Mouse (Mus musculus) hindlimb bud, embryonic 11.5 days (tissue): ENCODE results near the gene Ccdc36.

Source experiments
- DNase-seq: peaks from one replicate; pipeline ENCODE4 v3.0.0-alpha.2; 2012; ENCODE audit warnings: low read depth, low spot score; ENCODE audit errors: extremely low spot score

Gene Ccdc36

GRCm38 (mm10) chr9:108449860-108450259 is 21.6 kb upstream of the Ccdc36 start:
- DNase-seq, result no peak

DNA sequence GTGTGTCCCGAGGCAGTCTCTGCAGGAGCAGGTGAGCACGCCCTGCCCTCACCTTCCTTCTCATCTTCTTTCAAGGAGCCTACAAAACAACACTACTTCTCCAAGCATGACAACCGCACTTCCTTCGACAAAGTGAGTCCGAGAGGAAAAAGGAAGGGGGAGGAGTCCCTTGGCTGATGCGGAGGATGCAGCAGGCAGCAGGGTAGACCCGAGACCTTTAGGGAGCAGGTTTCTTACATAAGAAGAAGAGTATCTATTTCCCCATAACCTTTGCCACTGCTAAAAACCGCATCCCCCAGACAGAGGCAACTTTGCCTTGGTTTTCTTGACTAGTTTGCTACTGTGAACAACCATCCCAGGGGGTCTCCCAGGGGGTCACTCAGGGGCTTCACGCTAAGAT is 16.8 kb upstream of the Ccdc36 start:
- DNase-seq, result no peak

- no peak for DNase-seq
Observed at GRCm38 (mm10) chr9:108441236-108441919, 13.1 kb upstream of the Ccdc36 start.

- no peak for DNase-seq
Observed at GRCm38 (mm10) chr9:108440485-108440884, 12.2 kb upstream of the Ccdc36 start.

- DNase-seq, result no peak
Observed at GRCm38 (mm10) chr9:108439176-108439575, 10.9 kb upstream of the Ccdc36 start.

GRCm38 (mm10) chr9:108436182-108436581 is 7.9 kb upstream of the Ccdc36 start, which contains the start of gene BC048562:
TSS of gene BC048562 (plus strand) at chr9:108436482.
- no peak for DNase-seq

- no peak for DNase-seq
Observed at GRCm38 (mm10) chr9:108431431-108432067, 3.3 kb upstream of the Ccdc36 start.

- no peak for DNase-seq
Observed at GRCm38 (mm10) chr9:108412221-108412620, 16.1 kb downstream of the Ccdc36 start.

GRCm38 (mm10) chr9:108411381-108411942 is 16.8 kb downstream of the Ccdc36 start:
- DNase-seq, result no peak

GRCm38 (mm10) chr9:108409535-108409934 is 18.7 kb downstream of the Ccdc36 start:
- DNase-seq, result no peak

DNA sequence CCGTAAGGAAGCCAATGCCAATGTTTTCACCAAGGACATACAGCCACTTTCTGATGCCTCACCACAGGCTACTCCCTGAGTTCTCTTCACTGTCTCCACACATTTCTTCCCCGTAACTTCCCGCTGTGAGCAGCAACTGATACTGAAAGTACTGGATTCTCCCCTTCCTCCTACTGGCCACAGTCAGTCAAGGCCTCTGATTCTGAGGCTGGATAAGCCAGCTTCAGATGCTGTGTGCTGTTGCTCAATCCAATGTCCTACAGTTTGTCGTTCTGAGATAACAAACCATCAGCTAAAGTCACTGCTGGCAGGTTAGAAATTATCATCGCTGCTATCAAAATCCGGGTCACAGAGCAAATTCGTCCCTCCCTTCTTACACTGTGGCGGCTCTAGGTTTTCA is 23.8 kb downstream of the Ccdc36 start:
- no peak for DNase-seq

GRCm38 (mm10) chr9:108403081-108403480 is 25.2 kb downstream of the Ccdc36 start:
- DNase-seq, result no peak

DNA sequence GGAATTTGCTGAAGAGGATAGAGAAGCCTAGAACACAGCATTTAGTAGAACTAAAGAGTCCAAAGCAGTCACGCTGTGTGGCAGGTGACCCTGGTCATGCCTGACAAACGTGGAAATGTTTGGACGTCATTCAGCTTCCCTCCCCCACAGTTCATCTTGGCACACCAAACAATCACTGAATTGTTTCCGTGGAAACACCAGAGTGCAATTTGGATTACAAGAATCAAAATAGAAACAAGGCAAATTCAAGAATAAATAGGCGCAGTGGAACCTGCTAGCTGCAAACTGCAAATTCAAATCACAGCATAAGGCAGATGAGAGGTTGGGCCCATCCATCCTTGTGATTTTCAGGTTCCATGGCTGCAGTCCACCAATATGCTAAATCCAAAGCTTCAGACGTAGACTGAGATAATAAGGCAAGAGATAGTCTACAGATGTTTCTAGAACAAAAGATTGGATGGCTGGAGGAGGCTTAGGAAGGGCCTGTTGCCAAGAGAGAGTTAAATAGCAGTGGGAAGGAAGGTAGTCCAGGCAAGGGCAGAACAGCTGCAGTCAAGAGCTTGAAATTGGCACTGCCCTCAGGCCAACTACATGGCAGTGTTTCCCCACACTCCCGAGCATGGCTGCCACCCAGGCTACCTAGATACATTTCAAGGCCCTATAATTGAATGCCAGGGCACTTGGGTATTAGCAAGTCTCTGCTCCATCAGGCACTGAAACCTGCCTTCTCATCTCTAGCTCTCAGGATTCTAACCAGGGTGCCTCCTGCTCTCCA is 26.9 kb downstream of the Ccdc36 start:
- DNase-seq, result no peak

DNA sequence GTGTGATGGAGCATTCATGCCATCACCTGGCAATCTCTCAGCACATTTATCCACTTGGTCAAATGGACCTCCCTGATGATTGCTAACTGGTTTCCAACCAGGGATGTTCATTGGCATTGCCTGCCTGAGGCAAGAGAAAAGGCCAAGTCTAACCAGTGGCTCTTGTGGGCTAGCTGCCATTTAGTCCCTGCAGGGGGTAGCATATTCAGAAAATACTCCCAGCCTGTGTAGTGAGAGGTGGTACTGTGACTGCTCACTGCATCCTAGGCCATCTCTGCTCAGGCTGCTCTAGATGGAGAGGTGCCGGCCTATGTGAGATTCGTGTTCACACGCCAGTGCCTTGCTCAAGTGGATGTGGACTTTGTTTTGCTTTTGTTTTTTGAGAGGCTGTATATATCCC is 30.0 kb downstream of the Ccdc36 start:
- DNase-seq, result no peak

DNA sequence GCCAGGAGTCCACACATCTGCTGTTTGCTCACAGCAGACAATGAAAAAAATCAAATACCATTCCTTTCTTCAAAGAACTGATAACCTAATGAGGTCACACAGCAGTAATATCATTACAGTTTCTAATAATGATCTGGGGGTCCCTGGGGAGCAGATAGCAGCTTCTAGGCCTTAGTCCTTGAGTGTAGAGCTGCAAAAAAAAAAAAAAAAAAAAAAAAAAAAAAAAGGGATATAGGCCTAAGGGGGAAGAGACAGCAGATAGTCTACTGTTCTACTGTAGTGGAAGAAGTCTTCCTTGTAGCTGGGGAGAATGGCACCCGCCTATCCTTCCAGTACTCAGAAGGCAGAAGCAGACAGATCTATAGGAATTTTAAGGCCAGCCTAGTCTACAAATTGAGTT is 32.9 kb downstream of the Ccdc36 start:
- no peak for DNase-seq

GRCm38 (mm10) chr9:108394191-108394590 is 34.1 kb downstream of the Ccdc36 start:
- DNase-seq, result no peak

- DNase-seq, result no peak
Observed at GRCm38 (mm10) chr9:108392676-108393075, 35.6 kb downstream of the Ccdc36 start, which contains the start of gene 1700102P08Rik. TSS of gene 1700102P08Rik (plus strand) at chr9:108392805.

- DNase-seq, result no peak
Observed at GRCm38 (mm10) chr9:108389220-108389619, 39.1 kb downstream of the Ccdc36 start.

- DNase-seq, result no peak
Observed at GRCm38 (mm10) chr9:108388601-108389000, 39.7 kb downstream of the Ccdc36 start.

- no peak for DNase-seq
Observed at GRCm38 (mm10) chr9:108386816-108387215, 41.5 kb downstream of the Ccdc36 start.

GRCm38 (mm10) chr9:108385006-108385405 is 43.3 kb downstream of the Ccdc36 start:
- DNase-seq, result no peak
